Mouse (Mus musculus): ENCODE data around the gene Gpatch8. TPM values are rescaled to one million over a fixed set of nuclear protein-coding genes. Genes with fewer than 3 reads are reported as not detected.
A peak's percentile ranks its signal among the peaks of the same experiment; 100 is the strongest.
"Not testable (repeated sequence)": the region's sequence is repeated elsewhere in the genome, so short reads cannot be mapped to it uniquely, and the experiment has no call there.

The Gpatch8 gene
- polyA plus RNA-seq, 1 experiment from 2014 or later = 75.1 TPM

DNA sequence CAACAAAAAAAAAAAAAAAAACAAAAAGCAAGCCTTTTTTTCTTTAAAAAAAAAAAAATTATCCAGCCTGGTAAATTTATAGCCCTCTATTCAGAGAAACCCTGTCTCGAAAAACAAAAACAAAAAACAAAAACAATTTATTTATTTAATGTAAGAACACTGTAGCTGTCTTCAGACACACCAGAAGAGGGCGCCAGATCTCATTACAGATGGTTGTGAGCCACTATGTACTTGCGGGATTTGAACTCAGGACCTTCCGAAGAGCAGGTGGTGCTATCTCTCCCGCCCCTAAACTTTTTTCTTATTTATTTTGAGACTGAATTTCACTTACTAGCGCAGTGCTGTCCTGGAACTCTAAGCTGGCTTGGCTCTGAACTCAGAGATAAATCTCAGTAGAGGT, 11.0 kb upstream of the Gpatch8 start:
- Histone ChIP-seq H3K36me3 (ENCODE audit: poor library complexity, severe bottlenecking) (no peaks in the 10 kb centered on the region), H3K9me3 (replicated peaks) (no peaks in the 10 kb centered on the region), H3K4me2 (no peak overlapping the region), H3K4me1 (no peaks in the 10 kb centered on the region), H3K9ac (no peak overlapping the region), H3K4me3 (no peak overlapping the region), H3K27me3 (no peaks in the 10 kb centered on the region), H3K27ac (no peak overlapping the region)
- no peak for ATAC-seq
- WGBS = 86% methylated on average over 6 of the region's 6 CpGs

DNA sequence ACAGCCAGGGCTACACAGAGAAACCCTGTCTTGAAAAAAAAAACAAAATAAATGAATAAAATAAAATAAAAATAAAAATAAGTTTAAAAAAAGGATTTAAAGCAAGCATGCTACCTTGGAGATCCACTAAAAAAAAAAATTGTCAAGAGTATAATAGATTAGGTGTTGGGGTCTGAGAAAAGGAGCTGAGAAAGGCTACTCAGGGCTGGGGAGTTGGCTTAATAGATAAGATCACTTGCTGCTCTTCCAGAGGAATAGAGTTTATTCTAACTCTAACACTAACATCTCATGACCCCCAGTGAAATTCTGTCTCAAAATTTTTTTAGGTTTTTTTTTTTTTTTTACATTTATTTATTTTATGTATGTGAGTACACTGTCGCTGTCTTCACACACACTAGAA, 10.1 kb upstream of the Gpatch8 start:
- no peaks in the 10 kb centered on the region for H3K9me3 ChIP-seq (replicated peaks)
- H3K27ac ChIP-seq = no peak overlapping the region
- H3K36me3 ChIP-seq (ENCODE audit: poor library complexity, severe bottlenecking) = no peaks in the 10 kb centered on the region
- 97% methylated on average over 1 of the region's 1 CpGs for WGBS
- H3K27me3 ChIP-seq = no peaks in the 10 kb centered on the region
- H3K9ac ChIP-seq = no peak overlapping the region
- H3K4me3 ChIP-seq = no peak overlapping the region
- ATAC-seq = no peak
- no peaks in the 10 kb centered on the region for H3K4me1 ChIP-seq
- no peak overlapping the region for H3K4me2 ChIP-seq

DNA sequence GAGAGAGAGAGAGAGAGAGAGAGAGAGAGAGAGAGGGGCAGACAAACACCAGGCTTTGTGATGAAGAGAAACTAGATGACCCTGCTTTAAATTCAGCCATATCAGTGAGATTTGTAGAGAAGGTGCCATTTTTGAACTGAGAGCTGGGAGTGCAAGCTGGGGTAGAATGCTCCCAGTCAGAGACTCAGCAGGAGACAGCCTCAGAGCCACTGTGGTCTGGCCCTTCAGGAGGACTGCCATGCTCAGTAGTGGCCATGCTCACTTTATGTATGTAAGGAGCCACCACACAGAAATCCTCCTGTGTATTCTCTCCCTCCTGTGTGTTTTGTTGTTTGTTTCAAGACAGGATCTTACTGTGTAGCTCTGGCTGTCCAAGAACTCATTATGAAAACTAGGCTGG, 9.5 kb upstream of the Gpatch8 start:
- Histone ChIP-seq H3K27me3 (no peaks in the 10 kb centered on the region), H3K4me2 (no peak overlapping the region)
- ATAC-seq = no peak

DNA sequence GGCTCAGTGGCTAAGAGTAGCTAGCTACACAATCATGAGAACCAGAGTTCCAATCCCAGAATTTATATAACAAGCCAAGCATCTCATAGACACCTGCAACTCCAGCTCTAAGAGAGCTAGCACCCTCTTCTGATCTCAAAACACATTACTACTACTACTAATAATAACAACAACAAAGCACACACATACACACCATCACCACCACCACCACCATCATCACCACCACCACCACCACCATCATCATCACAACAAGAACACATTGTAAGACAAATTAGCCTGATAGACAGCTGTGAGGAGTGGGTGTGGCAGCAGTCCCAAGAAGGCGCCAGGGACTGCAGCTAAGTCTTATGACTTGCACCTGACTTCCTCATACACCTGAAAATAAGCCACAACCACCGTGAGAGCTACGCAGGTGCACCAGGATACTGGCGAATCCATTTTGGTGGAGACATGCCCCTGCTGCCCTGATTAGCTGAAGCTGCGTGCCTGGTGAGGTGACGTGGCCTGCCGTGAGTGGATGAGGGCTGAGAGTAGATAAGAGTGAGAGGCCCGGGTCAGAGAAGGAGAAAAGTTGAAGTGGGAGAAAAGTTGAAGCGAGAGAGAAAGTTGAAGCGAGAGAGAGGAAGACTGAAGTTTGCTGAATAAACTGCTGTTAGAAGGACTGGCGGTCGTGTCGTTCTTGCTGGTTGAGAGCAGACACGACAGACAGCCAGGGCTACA, 8.9 kb upstream of the Gpatch8 start:
- H3K4me1 ChIP-seq; H3K4me3 ChIP-seq; H3K27me3 ChIP-seq; H3K36me3 ChIP-seq (ENCODE audit: poor library complexity, severe bottlenecking); H3K9me3 ChIP-seq (replicated peaks); ATAC-seq; H3K4me2 ChIP-seq; H3K9ac ChIP-seq; H3K27ac ChIP-seq: not testable (repeated sequence)
- WGBS = 85% methylated on average over 14 of the region's 14 CpGs

More for the DNA sequence above, 9.5 kb upstream of the Gpatch8 start:
- no peaks in the 10 kb centered on the region for H3K9me3 ChIP-seq (replicated peaks)
- H3K27ac ChIP-seq = no peak overlapping the region
- no peak overlapping the region for H3K9ac ChIP-seq
- no peak overlapping the region for H3K4me3 ChIP-seq
- no peaks in the 10 kb centered on the region for H3K36me3 ChIP-seq (ENCODE audit: poor library complexity, severe bottlenecking)
- H3K4me1 ChIP-seq = no peaks in the 10 kb centered on the region

DNA sequence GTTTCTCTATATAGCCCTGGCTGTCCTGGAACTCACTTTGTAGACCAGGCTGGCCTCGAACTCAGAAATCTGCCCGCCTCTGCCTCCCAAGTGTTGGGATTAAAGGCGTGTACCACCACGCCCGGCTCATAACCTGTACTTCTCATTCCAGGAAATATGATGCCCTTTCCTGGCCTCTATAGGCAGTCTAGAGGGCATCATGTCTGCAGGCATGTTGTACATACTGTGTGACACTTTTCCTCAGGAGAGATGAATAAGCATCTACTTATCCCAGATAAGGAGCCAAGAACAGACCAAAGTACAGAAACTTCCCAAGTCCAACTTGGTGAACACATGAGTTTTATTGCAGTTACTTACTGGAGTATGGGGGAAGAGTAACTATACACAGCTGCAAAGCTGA, 2.5 kb upstream of the Gpatch8 start:
- ATAC-seq = no peak
- no peaks in the 10 kb centered on the region for H3K36me3 ChIP-seq (ENCODE audit: poor library complexity, severe bottlenecking)
- H3K4me1 ChIP-seq = peaks cover 18% of the 10 kb centered on the region
- no peak overlapping the region for H3K27ac ChIP-seq
- no peaks in the 10 kb centered on the region for H3K27me3 ChIP-seq
- no peak overlapping the region for H3K9ac ChIP-seq
- H3K4me3 ChIP-seq = no peak overlapping the region
- 88% methylated on average over 5 of the region's 5 CpGs for WGBS
- H3K4me2 ChIP-seq = no peak overlapping the region
- no peaks in the 10 kb centered on the region for H3K9me3 ChIP-seq (replicated peaks)

DNA sequence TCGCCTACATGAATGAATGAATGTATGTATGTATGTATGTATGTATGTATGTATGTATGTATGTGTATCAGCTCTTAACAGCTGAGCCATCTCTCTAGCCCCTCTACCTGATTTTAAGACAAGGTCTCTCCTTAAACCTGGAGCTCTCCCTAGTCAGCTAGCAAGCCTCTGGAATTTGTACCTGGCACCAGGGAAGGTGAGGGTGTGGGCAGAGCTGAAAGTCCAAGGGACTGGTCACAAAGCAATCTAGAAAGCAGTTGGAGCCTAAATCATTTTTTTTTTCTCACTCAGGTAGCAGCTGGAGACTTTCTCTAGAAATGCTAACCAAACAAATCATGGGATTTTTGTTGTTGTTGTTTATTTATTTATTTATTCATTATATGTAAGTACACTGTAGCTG, 1.2 kb upstream of the Gpatch8 start:
- Histone ChIP-seq H3K9me3 (replicated peaks) (no peaks in the 10 kb centered on the region), H3K27me3 (no peaks in the 10 kb centered on the region), H3K4me1 (peaks cover 23% of the 10 kb centered on the region), H3K27ac (no peak overlapping the region), H3K36me3 (ENCODE audit: poor library complexity, severe bottlenecking) (no peaks in the 10 kb centered on the region), H3K4me3 (no peak overlapping the region), H3K4me2 (no peak overlapping the region), H3K9ac (no peak overlapping the region)
- no peak for ATAC-seq
- WGBS = 88% methylated on average over 1 of the region's 1 CpGs

DNA sequence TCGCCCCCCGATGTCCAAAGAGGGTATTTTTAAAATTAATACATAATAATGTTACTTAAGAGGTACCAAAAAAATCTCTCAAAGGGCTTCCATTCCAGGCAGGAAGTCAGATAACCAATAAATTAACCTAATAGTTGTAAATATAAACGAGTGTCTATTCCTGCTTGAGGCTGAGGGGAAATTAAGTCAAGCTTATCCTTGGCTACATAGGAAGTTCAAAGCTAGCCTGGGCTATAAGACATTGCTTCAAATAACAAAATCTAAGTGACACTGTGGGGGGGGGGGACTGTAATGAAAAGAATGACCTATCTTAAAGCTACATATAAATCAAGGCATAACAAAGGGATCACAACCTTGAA, 503 bp upstream of the Gpatch8 start:
- 22% methylated on average over 3 of the region's 3 CpGs for WGBS
- peak overlapping the region; percentile 82 for H3K4me2 ChIP-seq
- peaks cover 29% of the 10 kb centered on the region for H3K4me1 ChIP-seq
- no peaks in the 10 kb centered on the region for H3K27me3 ChIP-seq
- no peaks in the 10 kb centered on the region for H3K9me3 ChIP-seq (replicated peaks)
- no peaks in the 10 kb centered on the region for H3K36me3 ChIP-seq (ENCODE audit: poor library complexity, severe bottlenecking)
- H3K9ac ChIP-seq = no peak overlapping the region
- peak overlapping the region; percentile 97; the same call in 1 of the 2 replicates for H3K27ac ChIP-seq
- no peak for ATAC-seq
- peak overlapping the region; percentile 99; the same call in 1 of the 2 replicates for H3K4me3 ChIP-seq

DNA sequence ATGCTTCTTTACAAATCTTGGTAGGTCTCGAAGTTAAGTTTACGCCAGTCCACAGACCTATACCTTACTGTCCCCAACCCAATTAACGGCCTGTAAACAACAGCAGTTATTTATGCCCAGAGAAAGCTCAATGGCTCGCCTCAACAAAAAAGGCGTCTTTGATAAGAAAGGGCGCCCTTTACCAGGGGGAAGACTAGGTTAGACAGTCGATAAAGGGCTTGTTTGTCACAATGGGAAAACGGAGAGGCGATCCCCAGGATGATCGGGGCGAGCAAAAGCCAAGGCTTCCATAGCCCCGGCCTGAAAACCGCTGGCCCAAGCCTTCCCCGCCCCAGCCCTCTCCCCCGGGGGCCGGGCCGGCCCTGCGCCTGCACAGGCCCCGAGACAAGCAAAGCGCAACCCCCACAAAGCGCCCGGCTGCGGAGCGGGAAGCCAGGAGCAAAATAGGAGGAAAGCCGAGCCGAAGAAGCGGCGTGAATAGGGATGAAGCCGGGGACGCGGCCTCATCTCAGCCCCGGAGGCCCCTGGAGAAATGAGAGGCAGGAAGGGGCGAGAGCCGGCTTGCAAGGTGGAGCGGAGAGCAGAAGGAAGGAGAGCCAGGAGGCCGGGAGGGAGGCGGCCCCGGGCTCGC, 677 bp downstream of the Gpatch8 start:
- Histone ChIP-seq H3K27ac (peak overlapping the region; percentile 97), H3K4me3 (peak overlapping the region; percentile 99)

DNA sequence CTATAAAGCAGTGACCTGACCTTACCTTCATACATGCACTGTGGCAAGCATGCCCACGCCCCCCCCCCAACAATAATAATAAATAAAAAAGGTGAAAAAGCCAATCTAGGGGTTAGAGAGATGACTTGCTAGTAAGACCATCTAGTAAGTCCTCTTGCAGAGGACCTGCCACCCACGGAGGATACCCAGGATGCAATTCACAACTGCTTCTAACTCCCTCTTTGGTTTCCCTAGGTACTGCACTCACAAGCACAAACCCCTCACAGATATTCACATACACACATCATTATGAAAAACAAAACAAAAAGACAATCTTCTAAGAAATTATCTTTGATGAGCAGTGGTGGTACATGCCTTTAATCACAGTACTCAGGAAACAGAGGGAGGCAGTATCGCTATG, 4.1 kb downstream of the Gpatch8 start:
- Histone ChIP-seq H3K27me3 (no peaks in the 10 kb centered on the region), H3K4me1 (peaks cover 37% of the 10 kb centered on the region), H3K27ac (no peak overlapping the region), H3K4me3 (no peak overlapping the region), H3K9me3 (replicated peaks) (no peaks in the 10 kb centered on the region), H3K36me3 (ENCODE audit: poor library complexity, severe bottlenecking) (peaks cover 10% of the 10 kb centered on the region; the same call in 1 of the 2 replicates), H3K9ac (no peak overlapping the region), H3K4me2 (no peak overlapping the region)
- WGBS = 92% methylated on average over 3 of the region's 3 CpGs
- ATAC-seq = no peak

More for the DNA sequence above, 677 bp downstream of the Gpatch8 start:
- peak overlapping the region; percentile 82 for H3K4me2 ChIP-seq
- peak overlapping the region; percentile 99 for H3K9ac ChIP-seq
- no peaks in the 10 kb centered on the region for H3K9me3 ChIP-seq (replicated peaks)
- H3K36me3 ChIP-seq (ENCODE audit: poor library complexity, severe bottlenecking) = no peaks in the 10 kb centered on the region
- H3K27me3 ChIP-seq = no peaks in the 10 kb centered on the region
- under 1% methylated on average over 39 of the region's 39 CpGs for WGBS
- peak; percentile 52 for ATAC-seq
- peaks cover 37% of the 10 kb centered on the region for H3K4me1 ChIP-seq

DNA sequence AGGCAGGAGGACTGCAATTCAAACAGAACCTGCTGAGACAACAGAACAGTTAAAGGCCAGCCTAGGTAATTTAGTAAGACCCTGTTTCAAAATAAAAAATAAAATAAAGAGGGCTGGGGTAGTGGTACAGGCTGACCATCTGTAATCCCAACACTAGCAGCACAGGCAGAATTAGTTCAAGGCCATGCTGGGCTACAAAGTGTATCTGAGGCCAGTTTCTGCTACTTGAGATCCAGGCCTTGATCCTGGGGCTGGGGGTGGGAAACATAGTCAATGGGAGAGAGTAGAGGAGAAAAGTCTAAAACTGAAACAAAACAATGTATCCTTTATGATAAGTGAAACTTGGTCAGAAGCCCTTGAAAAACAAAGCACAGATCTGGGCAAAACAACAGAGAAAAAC, 5.0 kb downstream of the Gpatch8 start:
- H3K4me3 ChIP-seq = no peak overlapping the region
- no peak overlapping the region for H3K27ac ChIP-seq
- H3K9me3 ChIP-seq (replicated peaks) = no peaks in the 10 kb centered on the region
- peaks cover 32% of the 10 kb centered on the region for H3K4me1 ChIP-seq
- no peaks in the 10 kb centered on the region for H3K27me3 ChIP-seq
- no peak overlapping the region for H3K4me2 ChIP-seq
- peaks cover 10% of the 10 kb centered on the region; the same call in 1 of the 2 replicates for H3K36me3 ChIP-seq (ENCODE audit: poor library complexity, severe bottlenecking)
- no peak overlapping the region for H3K9ac ChIP-seq
- ATAC-seq = no peak

DNA sequence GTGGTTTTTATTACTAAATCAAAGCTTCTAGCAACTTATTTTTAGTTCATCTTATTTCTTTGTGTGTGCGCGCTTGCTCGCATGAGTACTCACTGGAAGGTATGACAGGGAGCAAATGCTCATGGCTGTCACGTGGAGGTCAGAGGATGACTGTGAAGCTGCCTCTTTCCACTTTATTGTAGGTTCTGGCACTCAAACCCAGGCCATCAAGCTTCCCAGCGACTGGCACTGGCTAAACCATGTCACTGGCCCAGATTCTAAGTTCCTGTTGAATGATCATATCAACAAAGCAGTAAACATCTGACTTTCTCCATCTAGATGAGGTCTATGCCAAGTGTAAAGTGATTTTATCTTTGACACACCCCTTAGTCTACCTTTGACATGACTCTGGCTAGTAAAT, 14.7 kb downstream of the Gpatch8 start:
- Histone ChIP-seq H3K27me3 (no peaks in the 10 kb centered on the region), H3K4me2 (no peak overlapping the region), H3K4me3 (no peak overlapping the region), H3K9me3 (replicated peaks) (no peaks in the 10 kb centered on the region), H3K36me3 (ENCODE audit: poor library complexity, severe bottlenecking) (peaks cover 3% of the 10 kb centered on the region), H3K4me1 (0 out of 2 replicates have a peak, but pooled peaks cover 12% of the 10 kb centered on the region), H3K9ac (no peak overlapping the region), H3K27ac (no peak overlapping the region)
- 94% methylated on average over 5 of the region's 5 CpGs for WGBS
- ATAC-seq = no peak

DNA sequence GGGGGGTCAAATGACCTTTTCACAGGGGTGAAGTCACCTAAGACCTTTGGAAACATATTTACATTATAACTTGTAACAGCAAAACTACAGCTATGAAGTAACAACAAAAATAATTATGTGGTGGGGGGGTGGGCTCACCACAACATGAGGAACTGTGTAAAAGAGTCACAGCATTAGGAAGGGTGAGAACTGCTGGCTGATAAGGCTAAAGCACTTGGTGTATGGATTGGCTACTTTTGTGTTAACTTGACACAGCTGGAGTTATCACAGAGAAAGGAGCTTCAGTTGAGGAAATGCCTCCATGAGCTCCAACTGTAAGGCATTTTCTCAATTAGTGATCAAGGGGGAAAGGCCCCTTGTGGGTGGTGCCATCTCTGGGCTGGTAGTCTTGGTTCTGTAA, 15.9 kb downstream of the Gpatch8 start:
- H3K9ac ChIP-seq; H3K27me3 ChIP-seq; H3K4me3 ChIP-seq; H3K36me3 ChIP-seq (ENCODE audit: poor library complexity, severe bottlenecking); H3K27ac ChIP-seq; H3K9me3 ChIP-seq (replicated peaks); H3K4me2 ChIP-seq; ATAC-seq: not testable (repeated sequence)
- peaks cover 11% of the 10 kb centered on the region; the same call in 1 of the 2 replicates for H3K4me1 ChIP-seq

DNA sequence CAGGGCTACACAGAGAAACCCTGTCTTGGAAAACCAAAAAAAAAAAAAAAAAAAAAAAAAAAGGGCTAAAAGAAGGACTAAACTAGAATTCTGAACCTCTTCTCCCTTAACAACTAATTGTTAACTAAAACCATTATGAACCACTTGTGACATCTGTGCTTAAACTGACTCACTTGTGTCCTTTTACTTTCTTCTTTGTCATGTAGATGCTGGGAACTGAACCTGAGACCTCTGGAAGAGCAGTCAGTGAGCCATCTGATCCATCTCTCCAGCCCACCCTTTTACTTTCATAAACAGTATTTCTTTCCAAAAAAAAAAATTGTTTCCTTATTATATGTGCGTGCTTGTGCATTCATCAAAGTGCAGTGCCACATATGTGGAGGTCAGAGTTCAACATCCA, 16.5 kb downstream of the Gpatch8 start:
- no peaks in the 10 kb centered on the region for H3K27me3 ChIP-seq
- H3K4me1 ChIP-seq = peaks cover 11% of the 10 kb centered on the region; the same call in 1 of the 2 replicates
- H3K4me2 ChIP-seq = no peak overlapping the region
- ATAC-seq = no peak
- H3K4me3 ChIP-seq = no peak overlapping the region
- no peaks in the 10 kb centered on the region for H3K9me3 ChIP-seq (replicated peaks)
- H3K9ac ChIP-seq = no peak overlapping the region
- no peak overlapping the region for H3K27ac ChIP-seq
- 72% methylated on average over 1 of the region's 1 CpGs for WGBS
- H3K36me3 ChIP-seq (ENCODE audit: poor library complexity, severe bottlenecking) = peaks cover 3% of the 10 kb centered on the region

Measured in forebrain, embryonic 13.5 days (tissue).